Mouse (Mus musculus) kidney, embryonic 14.5 days (tissue): ENCODE measurements at regions not wholly inside any gene's neighbourhood (a gene's known extent, or its start where the extent isn't known, plus 50 kb on each side); places are given as distances from the start of the nearest gene placed in this dataset.

Experiments used
- ATAC-seq: fragments of 200-750 bp; cut with Nextera tagmentation; 2 replicates; pipeline ENCODE4 v1.8.0; 2017; ENCODE audit warnings: moderate number of reproducible peaks, mild to moderate bottlenecking, moderate TSS enrichment, moderate library complexity; ENCODE audit not compliant: low FRiP score, low TSS enrichment
- H3K27ac ChIP-seq: fragments of 300-500 bp; sonication (generic); 2 replicates; pipeline ENCODE4 v1.5.1; 2014; ENCODE audit warnings: low read depth, mild to moderate bottlenecking, low read length, moderate library complexity, mixed read lengths
- H3K27me3 ChIP-seq: fragments of 300-500 bp; sonication (generic); 2 replicates; pipeline ENCODE4 v1.6.1; 2014; ENCODE audit warnings: mild to moderate bottlenecking, low read length; ENCODE audit not compliant: control insufficient read depth, insufficient read depth
- H3K36me3 ChIP-seq: fragments of 300-500 bp; sonication (generic); 2 replicates; pipeline ENCODE4 v1.6.1; 2014; ENCODE audit warnings: low read length, mixed read lengths; ENCODE audit not compliant: control insufficient read depth, insufficient read depth
- H3K4me1 ChIP-seq: fragments of 300-500 bp; sonication (generic); 2 replicates; pipeline ENCODE4 v1.6.1; 2014; ENCODE audit warnings: low read length, mixed read lengths; ENCODE audit not compliant: control insufficient read depth, insufficient read depth
- H3K4me2 ChIP-seq: fragments of 300-500 bp; sonication (generic); replicated peaks from 2 replicates; pipeline ENCODE4 v1.6.1; 2014; ENCODE audit warnings: low read depth, mild to moderate bottlenecking, low read length
- H3K4me3 ChIP-seq: fragments of 300-500 bp; sonication (generic); 2 replicates; pipeline ENCODE4 v1.5.1; 2014; ENCODE audit warnings: mild to moderate bottlenecking, low read length
- H3K9ac ChIP-seq: fragments of 300-500 bp; sonication (generic); 2 replicates; pipeline ENCODE4 v1.6.1; 2014; ENCODE audit warnings: low read depth, mild to moderate bottlenecking, low read length, moderate library complexity
- H3K9me3 ChIP-seq: fragments of 300-500 bp; sonication (generic); 2 replicates; pipeline ENCODE4 v1.6.1; 2016; ENCODE audit warnings: low read length; ENCODE audit not compliant: control insufficient read depth
- WGBS: fragments of 180-500 bp; shearing (Covaris S2); extraction: QIAGEN DNeasy Blood & Tissue Kit; methylation state at CpG from one replicate; pipeline ENCODE4 v1.1.7; 2014; 5-methylcytosine and 5-hydroxymethylcytosine counted together

DNA sequence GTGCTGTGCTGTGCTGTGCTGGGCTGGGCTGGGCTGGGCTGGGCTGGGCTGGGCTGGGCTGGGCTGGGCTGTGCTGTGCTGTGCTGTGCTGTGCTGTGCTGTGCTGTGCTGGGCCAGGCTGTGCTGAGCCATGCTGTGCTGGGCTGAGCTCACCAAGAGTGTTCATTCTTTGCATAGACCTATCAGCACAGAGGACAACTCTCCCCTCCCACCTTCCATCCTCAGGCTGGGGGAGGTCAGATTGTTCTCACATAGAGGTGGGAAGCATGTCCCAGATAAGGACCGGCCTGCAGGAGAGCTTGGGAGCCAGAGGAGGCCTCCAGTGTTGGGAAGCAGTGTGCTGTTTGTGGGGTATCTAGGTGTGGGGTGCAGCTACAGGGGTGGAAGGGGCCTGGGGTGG lies 188.0 kb downstream of the Matn1 start:
- no peak overlapping the region for H3K4me3 ChIP-seq
- no peaks in the 10 kb centered on the region for H3K9me3 ChIP-seq
- ATAC-seq = no peak
- H3K27me3 ChIP-seq = no peaks in the 10 kb centered on the region
- H3K4me2 ChIP-seq = no peak overlapping the region
- 0% methylated on average over 1 of the region's 1 CpGs for WGBS
- no peak overlapping the region for H3K27ac ChIP-seq
- no peaks in the 10 kb centered on the region for H3K4me1 ChIP-seq
- no peak overlapping the region for H3K9ac ChIP-seq
- H3K36me3 ChIP-seq = no peaks in the 10 kb centered on the region

DNA sequence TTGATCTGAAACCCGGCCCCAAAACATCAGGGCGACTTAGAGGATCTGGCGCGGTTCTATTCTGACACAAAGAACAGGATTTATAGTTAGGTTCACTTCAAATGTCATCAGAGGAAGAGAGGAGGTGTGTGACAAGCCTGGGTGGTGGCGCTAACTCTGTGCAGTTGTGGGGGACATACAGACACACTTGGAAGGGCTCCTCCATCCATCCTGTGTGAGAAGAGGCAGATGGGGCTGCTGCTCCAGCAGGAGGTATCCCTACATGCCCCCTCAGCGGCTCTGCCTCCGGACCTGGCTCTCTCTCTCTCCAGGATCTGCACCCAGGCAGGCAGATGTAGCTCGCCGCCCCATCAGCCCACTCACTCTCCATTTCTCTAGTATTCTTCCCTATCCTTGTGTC lies 188.6 kb downstream of the Matn1 start:
- Histone ChIP-seq H3K27ac (no peak overlapping the region), H3K9ac (no peak overlapping the region), H3K9me3 (no peaks in the 10 kb centered on the region), H3K36me3 (no peaks in the 10 kb centered on the region), H3K27me3 (no peaks in the 10 kb centered on the region), H3K4me2 (no peak overlapping the region), H3K4me1 (no peaks in the 10 kb centered on the region), H3K4me3 (no peak overlapping the region)
- no peak for ATAC-seq
- WGBS = 52% methylated on average over 9 of the region's 9 CpGs

GRCm38 (mm10) chr4:131135841-131136240 lies 191.7 kb downstream of the Matn1 start:
- 86% methylated on average over 4 of the region's 4 CpGs for WGBS
- H3K4me1 ChIP-seq = no peaks in the 10 kb centered on the region
- no peak for ATAC-seq
- H3K27ac ChIP-seq = no peak overlapping the region
- no peak overlapping the region for H3K4me3 ChIP-seq
- H3K36me3 ChIP-seq = no peaks in the 10 kb centered on the region
- no peak overlapping the region for H3K9ac ChIP-seq
- no peaks in the 10 kb centered on the region for H3K9me3 ChIP-seq
- no peak overlapping the region for H3K4me2 ChIP-seq
- H3K27me3 ChIP-seq = no peaks in the 10 kb centered on the region

GRCm38 (mm10) chr4:131138891-131139290 lies 194.7 kb downstream of the Matn1 start:
- WGBS = 82% methylated on average over 13 of the region's 13 CpGs
- ATAC-seq = no peak

GRCm38 (mm10) chr4:131141890-131142465 lies 197.8 kb downstream of the Matn1 start:
- no peaks in the 10 kb centered on the region for H3K36me3 ChIP-seq
- no peak overlapping the region for H3K9ac ChIP-seq
- H3K4me3 ChIP-seq = no peak overlapping the region
- WGBS = 82% methylated on average over 17 of the region's 17 CpGs
- no peaks in the 10 kb centered on the region for H3K4me1 ChIP-seq
- no peak overlapping the region for H3K4me2 ChIP-seq
- H3K9me3 ChIP-seq = no peaks in the 10 kb centered on the region
- H3K27me3 ChIP-seq = no peaks in the 10 kb centered on the region
- no peak for ATAC-seq
- H3K27ac ChIP-seq = no peak overlapping the region

More at GRCm38 (mm10) chr4:131138891-131139290, 194.7 kb downstream of the Matn1 start:
- Histone ChIP-seq H3K36me3 (no peaks in the 10 kb centered on the region), H3K27ac (no peak overlapping the region), H3K9me3 (no peaks in the 10 kb centered on the region), H3K4me1 (no peaks in the 10 kb centered on the region), H3K4me3 (no peak overlapping the region), H3K4me2 (no peak overlapping the region), H3K27me3 (no peaks in the 10 kb centered on the region), H3K9ac (no peak overlapping the region)

DNA sequence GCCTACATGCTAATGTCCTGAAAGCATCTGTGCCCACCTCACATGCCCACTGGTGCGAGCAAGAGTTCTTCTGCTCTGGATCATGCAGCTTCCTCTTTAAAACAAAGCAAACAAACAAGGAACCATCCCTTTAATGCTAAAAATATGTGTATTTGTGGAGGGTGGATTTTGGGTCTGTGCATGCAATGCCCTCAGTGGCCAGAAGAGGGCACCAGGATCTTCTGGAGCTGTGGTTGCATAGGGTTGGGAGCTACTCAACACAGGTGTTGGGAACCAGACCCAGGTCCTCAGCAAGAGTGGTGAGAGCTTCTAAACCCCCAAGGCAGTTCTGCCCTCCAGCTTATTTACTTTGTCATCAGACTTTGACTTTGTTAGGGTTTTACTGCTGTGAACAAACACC lies 201.3 kb downstream of the Matn1 start:
- 70% methylated on average over 1 of the region's 1 CpGs for WGBS
- Histone ChIP-seq H3K4me1 (no peaks in the 10 kb centered on the region), H3K9me3 (no peaks in the 10 kb centered on the region), H3K27me3 (no peaks in the 10 kb centered on the region), H3K36me3 (no peaks in the 10 kb centered on the region), H3K4me2 (no peak overlapping the region), H3K27ac (no peak overlapping the region), H3K4me3 (no peak overlapping the region), H3K9ac (no peak overlapping the region)
- ATAC-seq = no peak

GRCm38 (mm10) chr4:131148042-131148747 lies 204.0 kb downstream of the Matn1 start:
- 67% methylated on average over 16 of the region's 16 CpGs for WGBS
- no peaks in the 10 kb centered on the region for H3K4me1 ChIP-seq

DNA sequence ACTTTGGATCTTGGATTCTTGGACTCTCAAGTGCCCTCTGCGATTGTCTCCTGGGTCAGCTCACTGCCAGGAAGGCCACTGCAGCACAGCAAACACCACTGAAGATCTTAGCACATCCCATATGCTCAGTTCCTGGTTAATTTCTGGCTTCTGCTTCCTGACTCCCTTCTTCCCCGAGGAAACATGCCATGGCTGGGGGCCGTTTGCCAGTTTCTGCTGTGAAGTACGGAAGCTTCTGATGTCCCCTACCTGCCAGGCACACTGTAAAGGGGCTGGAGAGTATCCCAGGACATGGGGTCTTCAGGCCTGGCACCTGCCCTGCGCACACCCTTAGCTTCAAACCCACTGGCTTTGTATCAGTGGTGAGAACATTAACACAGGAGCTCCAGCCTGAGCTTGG lies 205.3 kb downstream of the Matn1 start:
- Histone ChIP-seq H3K9ac (no peak overlapping the region), H3K9me3 (no peaks in the 10 kb centered on the region), H3K4me3 (no peak overlapping the region), H3K27me3 (no peaks in the 10 kb centered on the region), H3K4me2 (no peak overlapping the region), H3K4me1 (no peaks in the 10 kb centered on the region), H3K36me3 (no peaks in the 10 kb centered on the region), H3K27ac (no peak overlapping the region)
- no peak for ATAC-seq
- WGBS = 92% methylated on average over 5 of the region's 5 CpGs

More at GRCm38 (mm10) chr4:131148042-131148747, 204.0 kb downstream of the Matn1 start:
- Histone ChIP-seq H3K36me3 (no peaks in the 10 kb centered on the region), H3K9me3 (no peaks in the 10 kb centered on the region), H3K4me2 (no peak overlapping the region), H3K9ac (no peak overlapping the region), H3K4me3 (no peak overlapping the region), H3K27ac (no peak overlapping the region), H3K27me3 (no peaks in the 10 kb centered on the region)
- ATAC-seq = no peak

GRCm38 (mm10) chr4:131159712-131160111 lies 215.5 kb downstream of the Matn1 start:
- no peak for ATAC-seq
- Histone ChIP-seq H3K9ac (no peak overlapping the region), H3K4me2 (no peak overlapping the region), H3K4me3 (no peak overlapping the region), H3K27me3 (no peaks in the 10 kb centered on the region), H3K36me3 (no peaks in the 10 kb centered on the region), H3K27ac (no peak overlapping the region), H3K4me1 (no peaks in the 10 kb centered on the region), H3K9me3 (no peaks in the 10 kb centered on the region)
- 59% methylated on average over 5 of the region's 5 CpGs for WGBS
